Mouse (Mus musculus) CH12.LX (cell line): ENCODE results near the gene Klrb1c.

Experiments
- BHLHE40 ChIP-seq: IDR thresholded peaks from 2 replicates; pipeline ENCODE4 v1.6.1; 2011; ENCODE audit warnings: mild to moderate bottlenecking, low read depth, low read length, improper control_type of control experiment
- CTCF ChIP-seq, 2 experiments: IDR thresholded peaks in 1 of 2; conservative IDR thresholded peaks in 1 of 2; 2 replicates each; pipeline ENCODE4 v1.5.1; 2011 to 2012; ENCODE audit warnings: low read depth in 2 of 2, low read length in 2 of 2, improper control_type of control experiment in 1 of 2, inconsistent platforms in 1 of 2, mild to moderate bottlenecking in 1 of 2, moderate library complexity in 1 of 2
- ETS1 ChIP-seq: conservative IDR thresholded peaks from 2 replicates; pipeline ENCODE4 v1.6.1; 2012; ENCODE audit warnings: low read depth, mild to moderate bottlenecking, inconsistent platforms, low read length, improper control_type of control experiment, moderate library complexity
- HCFC1 ChIP-seq: IDR thresholded peaks from 2 replicates; pipeline ENCODE4 v1.6.1; 2012; ENCODE audit warnings: low read depth, mild to moderate bottlenecking, inconsistent platforms, low read length, improper control_type of control experiment
- MAZ ChIP-seq: IDR thresholded peaks from 2 replicates; pipeline ENCODE4 v1.6.1; 2012; ENCODE audit warnings: low read depth, mild to moderate bottlenecking, inconsistent platforms, low read length, improper control_type of control experiment, moderate library complexity
- MEF2A ChIP-seq: IDR thresholded peaks from 2 replicates; pipeline ENCODE4 v1.6.1; 2014; ENCODE audit warnings: low read depth, mild to moderate bottlenecking, inconsistent platforms, low read length, improper control_type of control experiment, borderline replicate concordance
- NELFE ChIP-seq: IDR thresholded peaks from 2 replicates; pipeline ENCODE4 v1.6.1; 2011; ENCODE audit warnings: low read depth, low read length, improper control_type of control experiment
- POLR2A ChIP-seq: IDR thresholded peaks from 2 replicates; pipeline ENCODE4 v1.6.1; 2011; ENCODE audit warnings: low read depth, mild to moderate bottlenecking, improper control_type of control experiment, low read length
- POLR2AphosphoS2 ChIP-seq: IDR thresholded peaks from 2 replicates; pipeline ENCODE4 v1.6.1; 2011; ENCODE audit warnings: low read depth, low read length, improper control_type of control experiment
- SMC3 ChIP-seq: IDR thresholded peaks from 2 replicates; pipeline ENCODE4 v1.6.1; 2011; ENCODE audit warnings: low read depth, low read length, improper control_type of control experiment
- TBP ChIP-seq: conservative IDR thresholded peaks from 2 replicates; pipeline ENCODE4 v1.6.1; 2011; ENCODE audit warnings: low read depth, low read length, improper control_type of control experiment
- USF2 ChIP-seq: conservative IDR thresholded peaks from 2 replicates; pipeline ENCODE4 v1.6.1; 2011; ENCODE audit warnings: low read depth, low read length, improper control_type of control experiment
- ZNF384 ChIP-seq: IDR thresholded peaks from 2 replicates; pipeline ENCODE4 v1.6.1; 2012; ENCODE audit warnings: low read depth, low read length, improper control_type of control experiment, inconsistent platforms

DNA sequence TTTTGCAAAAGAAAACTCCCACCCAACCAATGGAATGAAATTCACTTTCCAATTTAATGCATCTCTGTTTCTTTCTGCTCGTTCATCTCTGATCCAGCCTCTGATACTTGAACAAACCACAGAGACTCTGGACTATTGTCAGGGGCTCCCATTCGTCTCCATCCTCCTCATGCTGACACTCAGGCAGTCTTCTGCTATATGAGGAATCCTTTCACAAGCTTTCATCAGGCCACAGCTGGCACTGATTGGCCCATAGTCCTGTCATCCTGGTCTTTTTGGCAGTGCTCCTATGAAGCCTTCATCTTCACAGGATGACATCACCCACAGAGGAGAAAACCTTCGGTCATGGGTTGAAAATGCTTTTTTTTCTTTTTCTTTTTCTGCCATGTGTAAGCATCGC is 21.0 kb downstream of the Klrb1c start:
- TF ChIP-seq SMC3 (no peak), CTCF (conservative IDR thresholded peaks at IDR 0.05 in 1 of 2, IDR thresholded peaks at IDR 0.05 in 1 of 2; ENCODE audit: low read depth in 2 of 2, low read length in 2 of 2) (no peak), POLR2AphosphoS2 (no peak), POLR2A (no peak), ZNF384 (no peak), ETS1 (no peak), NELFE (no peak), TBP (no peak), HCFC1 (no peak), MEF2A (no peak), BHLHE40 (no peak), USF2 (no peak), MAZ (no peak)
